In genomic region chr7:143963813-143964212, GRCm38 (mm10) we compare ENCODE assay signal across 14 mouse cellular contexts. TPM values are rescaled to one million over a fixed set of nuclear protein-coding genes. Genes with fewer than 3 reads are reported as not detected.
"Had no signal": no experiment of that assay in that cellular context is flagged by ENCODE, and none has a peak within 500 bp of the region (broad histone marks: within the 10 kb centered on the region; RNA-seq: fewer than 3 reads in every experiment).

No protein-coding gene starts in this region.

- H3K27me3 ChIP-seq: neural tube, embryonic 13.5 days had no signal

- H3K27ac ChIP-seq: left cerebral cortex, adult 2 months; limb, embryonic 10.5 days; macrophage; neural tube, embryonic 13.5 days had no signal

- H3K4me1 ChIP-seq: megakaryocyte, embryonic 14.5 days; neural tube, embryonic 13.5 days had no signal

- H3K36me3 ChIP-seq: limb, embryonic 10.5 days; neural tube, embryonic 13.5 days had no signal

- H3K4me3 ChIP-seq: left cerebral cortex, adult 2 months; limb, embryonic 10.5 days; megakaryocyte, embryonic 14.5 days; neural tube, embryonic 13.5 days had no signal

- H3K9ac ChIP-seq: neural tube, embryonic 13.5 days had no signal

- DNase-seq: kidney, adult 8-10 months; kidney, postnatal 36 days; right cerebral cortex, postnatal 14 days; thymus, adult 2 months; thymus, postnatal 36 days had no signal

- H3K9me3 ChIP-seq: neural tube, embryonic 13.5 days had no signal

- ATAC-seq: intestine, embryonic 16.5 days; midbrain, embryonic 16.5 days had no signal

- H3K4me2 ChIP-seq: liver, embryonic 11.5 days; midbrain, embryonic 11.5 days; neural tube, embryonic 13.5 days had no signal

RNA-seq across cellular contexts. Expression of gene Shank2, which starts 37.9 kb away (rescaled TPM):
- polyA plus RNA-seq: macrophage had no signal
